Mouse (Mus musculus) thymus, adult 2 months (tissue): ENCODE measurements around the gene Atxn2l.

ENCODE experiments used
- CTCF ChIP-seq: fragments of 200-500 bp; IDR thresholded peaks from 2 replicates; pipeline ENCODE4 v1.5.1; 2012; ENCODE audit warnings: mild to moderate bottlenecking, control low read depth, low read length, moderate library complexity, borderline replicate concordance; ENCODE audit not compliant: control insufficient read depth, poor library complexity, insufficient read depth; ENCODE audit errors: extremely low read depth
- POLR2A ChIP-seq: fragments of 200-500 bp; IDR thresholded peaks from 2 replicates; pipeline ENCODE4 v1.6.1; 2012; ENCODE audit warnings: mild to moderate bottlenecking, low read length, control low read depth, moderate library complexity; ENCODE audit not compliant: control insufficient read depth, poor library complexity, insufficient read depth; ENCODE audit errors: extremely low read depth

DNA sequence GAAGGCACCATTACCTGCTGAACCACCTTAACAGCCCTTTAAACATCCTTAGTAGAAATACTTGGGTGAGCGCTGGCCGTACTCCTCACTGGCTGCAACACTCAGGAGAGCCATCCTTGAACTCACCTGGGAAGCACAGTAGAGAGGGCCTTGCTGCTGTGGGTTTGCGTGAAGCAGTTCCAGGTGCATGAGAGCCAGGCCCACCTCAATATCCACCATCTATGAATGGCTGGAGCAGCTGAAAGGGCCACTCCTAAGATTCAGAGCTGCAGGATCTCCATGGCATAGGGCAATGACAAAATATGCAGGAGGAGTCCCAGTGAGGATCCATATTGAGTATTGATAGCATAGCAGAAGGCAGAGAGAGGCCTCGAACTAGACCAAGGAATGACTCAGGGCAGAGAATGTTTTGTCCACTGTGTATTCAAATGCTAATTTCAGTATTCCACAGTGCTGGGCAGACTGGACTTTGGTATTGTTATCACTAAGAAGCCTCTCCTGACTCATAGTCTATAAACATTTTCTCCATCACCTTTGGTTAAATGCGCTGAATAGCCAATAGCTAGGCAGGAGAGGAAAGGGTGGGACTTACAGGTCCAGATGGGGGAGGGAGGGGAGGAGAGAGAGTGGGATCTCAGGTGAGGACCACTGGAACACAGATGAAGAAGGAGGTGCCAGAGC lies 15.2 kb upstream of the Atxn2l start:
- no peak for TF ChIP-seq CTCF
- TF ChIP-seq POLR2A, result no peak
